Mouse (Mus musculus) kidney, adult 2 months (tissue): ENCODE measurements around the gene Mmd2. TPM values are rescaled to one million over a fixed set of nuclear protein-coding genes. Genes with fewer than 3 reads are reported as not detected.

Source experiments
- DNase-seq: peaks from one replicate; pipeline ENCODE4 v3.0.0; 2021
- H3K27ac ChIP-seq: fragments of 200-500 bp; 2 replicates; pipeline ENCODE4 v1.5.1; 2012; ENCODE audit warnings: low read depth, low read length, control low read depth, inconsistent platforms; ENCODE audit not compliant: insufficient read depth
- H3K27me3 ChIP-seq: fragments of 200-500 bp; replicated peaks from 2 replicates; pipeline ENCODE4 v1.6.1; 2012; ENCODE audit warnings: mild to moderate bottlenecking, moderate library complexity, low read length, inconsistent platforms; ENCODE audit not compliant: control insufficient read depth, insufficient read depth
- H3K36me3 ChIP-seq: fragments of 200-500 bp; 2 replicates; pipeline ENCODE4 v1.6.1; 2012; ENCODE audit warnings: mild to moderate bottlenecking, moderate library complexity, low read length, inconsistent platforms; ENCODE audit not compliant: control insufficient read depth, insufficient read depth
- H3K4me1 ChIP-seq: fragments of 200-500 bp; 2 replicates; pipeline ENCODE4 v1.6.1; 2011; ENCODE audit warnings: low read length; ENCODE audit not compliant: control insufficient read depth, insufficient read depth
- H3K4me3 ChIP-seq: fragments of 200-500 bp; 2 replicates; pipeline ENCODE4 v1.5.1; 2011; ENCODE audit warnings: mild to moderate bottlenecking, low read depth, low read length, control low read depth; ENCODE audit not compliant: insufficient read depth
- CTCF ChIP-seq: fragments of 200-500 bp; conservative IDR thresholded peaks from 2 replicates; pipeline ENCODE4 v1.5.1; 2011; ENCODE audit warnings: low read depth, mild to moderate bottlenecking, control low read depth, low read length, moderate library complexity, mixed read lengths; ENCODE audit not compliant: insufficient read depth, insufficient read length
- POLR2A ChIP-seq: fragments of 200-500 bp; IDR thresholded peaks from one replicate; pipeline ENCODE4 v1.6.1; 2011; ENCODE audit warnings: low read depth, low read length, control low read depth
- WGBS: fragments of 180-500 bp; shearing (Covaris S2); methylation state at CpG from one replicate; pipeline ENCODE4 v1.1.7; 2018; 5-methylcytosine and 5-hydroxymethylcytosine counted together
- polyA plus RNA-seq: library from polyadenylated mRNA; depleted of rRNA; stranded (reverse); fragments of >200 nt; gene quantifications from 2 replicates; pipeline ENCODE4 v1.2.3, GENCODE M21; 2012

Gene Mmd2
- polyA plus RNA-seq, 1 experiment, result 1.8 TPM

- WGBS, result 58% methylated on average over 6 of the region's 6 CpGs
- Histone ChIP-seq H3K36me3 (no peaks in the 10 kb centered on the region; the same call in 1 of the 2 replicates), H3K27ac (peak overlapping the region; percentile 83), H3K27me3 (no peaks in the 10 kb centered on the region), H3K4me3 (no peak overlapping the region), H3K4me1 (peaks cover 13% of the 10 kb centered on the region)
- peak; percentile 77 for DNase-seq
- TF ChIP-seq POLR2A (no peak), CTCF (no peak)
Observed at GRCm38 (mm10) chr5:142641331-142642051, 32.9 kb upstream of the Mmd2 start.

GRCm38 (mm10) chr5:142640088-142640487, 31.5 kb upstream of the Mmd2 start:
- no peak for TF ChIP-seq CTCF
- TF ChIP-seq POLR2A, result no peak
- Histone ChIP-seq H3K4me3 (no peak overlapping the region), H3K36me3 (no peaks in the 10 kb centered on the region; the same call in 1 of the 2 replicates), H3K4me1 (peaks cover 13% of the 10 kb centered on the region), H3K27ac (peak overlapping the region; percentile 80), H3K27me3 (no peaks in the 10 kb centered on the region)
- peak; percentile 91 for DNase-seq
- WGBS, result 53% methylated on average over 5 of the region's 5 CpGs

- peaks cover 13% of the 10 kb centered on the region for H3K4me1 ChIP-seq
- 91% methylated on average over 5 of the region's 5 CpGs for WGBS
- no peaks in the 10 kb centered on the region; the same call in 1 of the 2 replicates for H3K36me3 ChIP-seq
- DNase-seq, result no peak
- no peak overlapping the region for H3K4me3 ChIP-seq
- no peak overlapping the region for H3K27ac ChIP-seq
- H3K27me3 ChIP-seq, result no peaks in the 10 kb centered on the region
- TF ChIP-seq POLR2A, result no peak
- TF ChIP-seq CTCF, result no peak
Observed at GRCm38 (mm10) chr5:142637823-142638222, 29.2 kb upstream of the Mmd2 start.

GRCm38 (mm10) chr5:142630224-142630623, 21.6 kb upstream of the Mmd2 start:
- DNase-seq, result peak; percentile 52

GRCm38 (mm10) chr5:142629663-142630025, 21.0 kb upstream of the Mmd2 start:
- H3K4me3 ChIP-seq, result peak overlapping the region; percentile 74
- WGBS, result 1% methylated on average over 41 of the region's 41 CpGs
- peak overlapping the region; percentile 45 for H3K27ac ChIP-seq
- TF ChIP-seq POLR2A (no peak), CTCF (no peak)
- H3K27me3 ChIP-seq, result no peaks in the 10 kb centered on the region
- DNase-seq, result no peak
- no peaks in the 10 kb centered on the region for H3K36me3 ChIP-seq
- H3K4me1 ChIP-seq, result peaks cover 9% of the 10 kb centered on the region

More at GRCm38 (mm10) chr5:142630224-142630623, 21.6 kb upstream of the Mmd2 start:
- Histone ChIP-seq H3K4me3 (peak overlapping the region; percentile 74), H3K36me3 (no peaks in the 10 kb centered on the region), H3K4me1 (peaks cover 9% of the 10 kb centered on the region), H3K27me3 (no peaks in the 10 kb centered on the region), H3K27ac (no peak overlapping the region; the same call in 1 of the 2 replicates)
- TF ChIP-seq POLR2A (no peak), CTCF (no peak)
- WGBS, result 3% methylated on average over 6 of the region's 6 CpGs

- H3K27me3 ChIP-seq, result no peaks in the 10 kb centered on the region
- 0 out of 2 replicates have a peak, but pooled peaks have one; percentile 0 for TF ChIP-seq CTCF
- peak; percentile 81 for TF ChIP-seq POLR2A
- peaks cover 9% of the 10 kb centered on the region for H3K4me1 ChIP-seq
- WGBS, result under 1% methylated on average over 69 of the region's 69 CpGs
- H3K27ac ChIP-seq, result peak overlapping the region; percentile 92
- H3K4me3 ChIP-seq, result peak overlapping the region; percentile 74
- DNase-seq, result peak; percentile 99
- H3K36me3 ChIP-seq, result no peaks in the 10 kb centered on the region
Observed at GRCm38 (mm10) chr5:142628726-142629662, 20.4 kb upstream of the Mmd2 start.
